Mouse (Mus musculus) lung, postnatal 0 days (tissue): ENCODE results near the gene Sord. TPM values are rescaled to one million over a fixed set of nuclear protein-coding genes. Genes with fewer than 3 reads are reported as not detected.

Experiments
- ATAC-seq: fragments of 200-750 bp; cut with Nextera tagmentation; 2 replicates; pipeline ENCODE4 v1.8.0; 2017; ENCODE audit warnings: moderate library complexity
- DNase-seq: peaks from one replicate; pipeline ENCODE4 v3.0.0-alpha.2; 2016; ENCODE audit warnings: low spot score
- H3K27ac ChIP-seq: fragments of 300-500 bp; sonication (generic); 2 replicates; pipeline ENCODE4 v1.5.1; 2014; ENCODE audit warnings: antibody characterized with exemption, mild to moderate bottlenecking, low read length, mixed read lengths
- H3K27me3 ChIP-seq: fragments of 300-500 bp; sonication (generic); replicated peaks from 2 replicates; pipeline ENCODE4 v1.6.1; 2014; ENCODE audit warnings: low read length, mixed read lengths; ENCODE audit not compliant: insufficient read depth
- H3K36me3 ChIP-seq: fragments of 300-500 bp; sonication (generic); 2 replicates; pipeline ENCODE4 v1.6.1; 2014; ENCODE audit warnings: low read length, mixed read lengths; ENCODE audit not compliant: insufficient read depth
- H3K4me1 ChIP-seq: fragments of 300-500 bp; sonication (generic); 2 replicates; pipeline ENCODE4 v1.6.1; 2014; ENCODE audit warnings: antibody characterized with exemption, low read depth, low read length, mixed read lengths; ENCODE audit not compliant: insufficient read depth
- H3K4me2 ChIP-seq: fragments of 300-500 bp; sonication (generic); replicated peaks from 2 replicates; pipeline ENCODE4 v1.6.1; 2014; ENCODE audit warnings: low read depth, mild to moderate bottlenecking, low read length, moderate library complexity, mixed read lengths
- H3K4me3 ChIP-seq: fragments of 300-500 bp; sonication (generic); 2 replicates; pipeline ENCODE4 v1.5.1; 2014; ENCODE audit warnings: low read depth, low read length
- H3K9ac ChIP-seq: fragments of 300-500 bp; sonication (generic); replicated peaks from 2 replicates; pipeline ENCODE4 v1.6.1; 2014; ENCODE audit warnings: low read depth, mild to moderate bottlenecking
- H3K9me3 ChIP-seq: fragments of 300-500 bp; sonication (generic); 2 replicates; pipeline ENCODE4 v1.6.1; 2016; ENCODE audit warnings: low read length, mixed read lengths
- CTCF ChIP-seq: IDR thresholded peaks from 2 replicates; pipeline ENCODE4 v1.5.1; 2016; ENCODE audit warnings: antibody characterized with exemption, mild to moderate bottlenecking
- EP300 ChIP-seq: IDR thresholded peaks from 2 replicates; pipeline ENCODE4 v1.6.1; 2016; ENCODE audit warnings: antibody characterized with exemption, mild to moderate bottlenecking, control low read depth
- WGBS: fragments of 180-500 bp; shearing (Covaris S2); extraction: QIAGEN DNeasy Blood & Tissue Kit; methylation state at CpG from one replicate; pipeline ENCODE4 v1.1.7; 2014; 5-methylcytosine and 5-hydroxymethylcytosine counted together
- polyA plus RNA-seq: library from polyadenylated mRNA; unstranded; fragments of >200 nt; fragmentation: Nextera tagmentation; extraction: Ambion mirVana; gene quantifications from 2 replicates; pipeline ENCODE4 v1.2.1, GENCODE M21; 2015

Gene Sord
- polyA plus RNA-seq, 1 experiment from 2014 or later = 48.6 TPM

GRCm38 (mm10) chr2:122221798-122222197 is 12.8 kb upstream of the Sord start:
- H3K4me3 ChIP-seq = no peak overlapping the region
- H3K9ac ChIP-seq = no peak overlapping the region
- H3K36me3 ChIP-seq = no peaks in the 10 kb centered on the region
- 22% methylated on average over 5 of the region's 5 CpGs for WGBS
- H3K4me2 ChIP-seq = no peak overlapping the region
- no peaks in the 10 kb centered on the region for H3K9me3 ChIP-seq
- TF ChIP-seq CTCF = no peak
- ATAC-seq (no peak), DNase-seq (no peak)
- H3K27ac ChIP-seq = no peak overlapping the region
- H3K4me1 ChIP-seq = no peaks in the 10 kb centered on the region
- no peaks in the 10 kb centered on the region for H3K27me3 ChIP-seq

GRCm38 (mm10) chr2:122222272-122222671 is 12.3 kb upstream of the Sord start:
- Histone ChIP-seq H3K27me3 (no peaks in the 10 kb centered on the region), H3K4me1 (no peaks in the 10 kb centered on the region), H3K9ac (no peak overlapping the region), H3K4me3 (no peak overlapping the region), H3K27ac (no peak overlapping the region), H3K36me3 (no peaks in the 10 kb centered on the region), H3K9me3 (no peaks in the 10 kb centered on the region), H3K4me2 (no peak overlapping the region)
- DNase-seq = no peak
- ATAC-seq = no peak
- 61% methylated on average over 5 of the region's 5 CpGs for WGBS
- no peak for TF ChIP-seq EP300

- H3K27ac ChIP-seq = no peak overlapping the region
- H3K4me2 ChIP-seq = no peak overlapping the region
- no peak overlapping the region for H3K9ac ChIP-seq
- H3K4me1 ChIP-seq = no peaks in the 10 kb centered on the region
- ATAC-seq (no peak), DNase-seq (no peak)
- H3K27me3 ChIP-seq = no peaks in the 10 kb centered on the region
- TF ChIP-seq EP300 (no peak), CTCF (no peak)
- no peaks in the 10 kb centered on the region for H3K36me3 ChIP-seq
- H3K9me3 ChIP-seq = no peaks in the 10 kb centered on the region
- H3K4me3 ChIP-seq = no peak overlapping the region
These were observed 10.9 kb upstream of the Sord start for GRCm38 (mm10) chr2:122223654-122224053.

GRCm38 (mm10) chr2:122230395-122230794 is 4.2 kb upstream of the Sord start:
- Histone ChIP-seq H3K9ac (no peak overlapping the region), H3K27ac (no peak overlapping the region), H3K4me3 (no peak overlapping the region), H3K36me3 (no peaks in the 10 kb centered on the region), H3K9me3 (no peaks in the 10 kb centered on the region), H3K4me2 (no peak overlapping the region), H3K27me3 (no peaks in the 10 kb centered on the region), H3K4me1 (no peaks in the 10 kb centered on the region)
- no peak for TF ChIP-seq EP300
- TF ChIP-seq CTCF = no peak
- ATAC-seq (no peak), DNase-seq (no peak)
- 80% methylated on average over 6 of the region's 6 CpGs for WGBS

- TF ChIP-seq EP300 (no peak), CTCF (no peak)
- Histone ChIP-seq H3K27ac (no peak overlapping the region), H3K36me3 (no peaks in the 10 kb centered on the region)
These were observed 2.9 kb upstream of the Sord start for GRCm38 (mm10) chr2:122231616-122232015.

GRCm38 (mm10) chr2:122233341-122233740 is 1.2 kb upstream of the Sord start:
- DNase-seq (no peak), ATAC-seq (no peak)
- Histone ChIP-seq H3K9ac (no peak overlapping the region), H3K4me3 (no peak overlapping the region), H3K4me2 (no peak overlapping the region), H3K36me3 (no peaks in the 10 kb centered on the region), H3K9me3 (no peaks in the 10 kb centered on the region), H3K4me1 (no peaks in the 10 kb centered on the region), H3K27me3 (no peaks in the 10 kb centered on the region), H3K27ac (no peak overlapping the region)
- TF ChIP-seq CTCF (no peak), EP300 (no peak)
- 49% methylated on average over 5 of the region's 5 CpGs for whole genome bisulfite sequencing

More at GRCm38 (mm10) chr2:122231616-122232015, 2.9 kb upstream of the Sord start:
- Histone ChIP-seq H3K9me3 (no peaks in the 10 kb centered on the region), H3K9ac (no peak overlapping the region), H3K4me2 (no peak overlapping the region), H3K4me1 (no peaks in the 10 kb centered on the region), H3K4me3 (no peak overlapping the region), H3K27me3 (no peaks in the 10 kb centered on the region)
- ATAC-seq (no peak), DNase-seq (no peak)
- WGBS = 78% methylated on average over 9 of the region's 9 CpGs
